Mouse (Mus musculus): ENCODE measurements around the gene Rundc3a. TPM values are rescaled to one million over a fixed set of nuclear protein-coding genes. Genes with fewer than 3 reads are reported as not detected.

Rundc3a gene
- polyA plus RNA-seq, 1 experiment: 10.3 TPM

DNA sequence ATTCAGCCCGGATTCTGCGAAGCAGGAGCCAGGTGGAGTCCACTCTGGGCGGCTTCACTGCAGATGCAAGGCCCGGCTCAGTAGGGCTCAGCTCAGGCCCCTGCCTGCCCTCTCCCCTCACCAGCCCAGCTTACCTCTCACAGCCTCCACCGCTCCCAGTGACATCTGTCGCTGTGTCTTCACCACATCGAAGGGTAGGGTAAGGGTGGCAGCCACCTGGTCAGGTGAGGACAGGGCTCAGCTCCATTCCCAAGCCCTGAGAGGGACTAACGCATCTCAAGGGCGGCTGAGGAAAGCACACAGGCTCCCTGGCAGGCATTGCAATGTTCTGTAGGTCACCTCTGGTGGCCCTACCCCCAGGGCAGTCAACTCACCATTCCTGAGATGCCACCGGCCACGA lies 10.5 kb downstream of the Rundc3a start:
- no peak overlapping the region for H3ac ChIP-seq (ENCODE audit: control insufficient read depth, insufficient read length)
- H3K4me3 ChIP-seq: no peak overlapping the region
- H3K36me3 ChIP-seq (ENCODE audit: control insufficient read depth, insufficient read depth): peaks cover 18% of the 10 kb centered on the region
- TF ChIP-seq MYOG (IDR thresholded peaks at IDR 0.05; ENCODE audit: control insufficient read depth in 1 of 3, insufficient read depth in 1 of 3, insufficient read length in 2 of 3, low read depth in 2 of 3) (no peak), MYOD1 (IDR thresholded peaks at IDR 0.05; ENCODE audit: control insufficient read depth in 1 of 3, insufficient read length in 2 of 3, low read depth in 2 of 3) (no peak), TCF3 (IDR thresholded peaks at IDR 0.05; ENCODE audit: insufficient read length, low read depth) (no peak), E2F4 (IDR thresholded peaks at IDR 0.05; ENCODE audit: insufficient read depth) (no peak), USF1 (IDR thresholded peaks at IDR 0.05; ENCODE audit: low read depth) (no peak), MAX (IDR thresholded peaks at IDR 0.05; ENCODE audit: low read depth) (no peak), POLR2AphosphoS2 (IDR thresholded peaks at IDR 0.05; ENCODE audit: insufficient read length, low read depth) (no peak), POLR2A (IDR thresholded peaks at IDR 0.05; ENCODE audit: insufficient read length, low read depth) (no peak)
- H3K27me3 ChIP-seq (ENCODE audit: control insufficient read depth, insufficient read depth, insufficient read length): no peaks in the 10 kb centered on the region
- peaks cover 21% of the 10 kb centered on the region for H3K79me2 ChIP-seq (ENCODE audit: control insufficient read depth, insufficient read depth)
- H3K4me2 ChIP-seq (ENCODE audit: low read depth): no peak overlapping the region

DNA sequence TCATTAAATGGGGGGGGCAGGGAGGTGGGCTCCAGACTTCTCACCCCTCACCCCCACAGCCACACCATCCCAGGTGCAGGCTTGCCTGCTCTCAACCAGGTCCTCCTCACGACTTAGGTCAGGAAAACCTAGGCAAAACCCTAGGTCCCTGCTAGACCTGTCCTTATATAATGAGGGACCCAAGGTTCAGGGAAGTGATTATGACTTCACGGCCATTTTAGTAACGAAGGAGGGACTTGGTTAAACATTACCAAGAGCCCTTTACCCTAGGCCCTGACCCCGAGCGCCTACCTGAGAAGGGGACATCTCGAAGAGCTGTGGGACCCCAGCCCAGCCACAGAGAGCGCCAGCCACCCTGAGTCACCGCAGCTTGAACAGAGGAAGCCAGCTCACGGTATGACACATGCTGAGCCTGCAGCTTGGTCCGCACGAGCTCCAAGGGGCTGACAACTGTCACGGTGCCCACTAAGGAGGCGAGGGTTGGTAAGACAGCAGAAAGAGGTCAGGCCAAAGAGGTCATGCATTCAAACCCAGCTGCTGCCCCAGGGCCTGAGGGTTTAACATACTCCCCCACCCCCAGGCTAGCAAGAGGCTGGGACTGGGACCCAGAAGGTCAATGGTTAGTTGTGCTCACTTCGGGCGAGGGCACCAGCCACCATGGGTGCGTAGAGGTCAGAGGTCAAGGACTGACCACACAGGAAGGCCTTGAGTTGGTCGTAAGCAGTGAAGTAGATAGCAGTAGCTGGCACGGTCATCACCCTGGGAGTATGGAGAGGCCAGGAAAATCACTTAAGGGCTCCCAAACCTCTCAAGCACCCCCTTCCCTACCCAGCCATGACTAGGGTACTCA lies 11.2 kb downstream of the Rundc3a start:
- H3ac ChIP-seq (ENCODE audit: control insufficient read depth, insufficient read length): no peak overlapping the region
- no peak overlapping the region for H3K4me2 ChIP-seq (ENCODE audit: low read depth)
- H3K4me3 ChIP-seq: no peak overlapping the region
- peaks cover 21% of the 10 kb centered on the region for H3K79me2 ChIP-seq (ENCODE audit: control insufficient read depth, insufficient read depth)
- TF ChIP-seq POLR2AphosphoS2 (IDR thresholded peaks at IDR 0.05; ENCODE audit: insufficient read length, low read depth) (peak; percentile 15), USF1 (IDR thresholded peaks at IDR 0.05; ENCODE audit: low read depth) (no peak), MYOD1 (IDR thresholded peaks at IDR 0.05; ENCODE audit: control insufficient read depth in 1 of 3, insufficient read length in 2 of 3, low read depth in 2 of 3) (no peak)
- H3K27me3 ChIP-seq (ENCODE audit: control insufficient read depth, insufficient read depth, insufficient read length): no peaks in the 10 kb centered on the region
- peaks cover 18% of the 10 kb centered on the region for H3K36me3 ChIP-seq (ENCODE audit: control insufficient read depth, insufficient read depth)

DNA sequence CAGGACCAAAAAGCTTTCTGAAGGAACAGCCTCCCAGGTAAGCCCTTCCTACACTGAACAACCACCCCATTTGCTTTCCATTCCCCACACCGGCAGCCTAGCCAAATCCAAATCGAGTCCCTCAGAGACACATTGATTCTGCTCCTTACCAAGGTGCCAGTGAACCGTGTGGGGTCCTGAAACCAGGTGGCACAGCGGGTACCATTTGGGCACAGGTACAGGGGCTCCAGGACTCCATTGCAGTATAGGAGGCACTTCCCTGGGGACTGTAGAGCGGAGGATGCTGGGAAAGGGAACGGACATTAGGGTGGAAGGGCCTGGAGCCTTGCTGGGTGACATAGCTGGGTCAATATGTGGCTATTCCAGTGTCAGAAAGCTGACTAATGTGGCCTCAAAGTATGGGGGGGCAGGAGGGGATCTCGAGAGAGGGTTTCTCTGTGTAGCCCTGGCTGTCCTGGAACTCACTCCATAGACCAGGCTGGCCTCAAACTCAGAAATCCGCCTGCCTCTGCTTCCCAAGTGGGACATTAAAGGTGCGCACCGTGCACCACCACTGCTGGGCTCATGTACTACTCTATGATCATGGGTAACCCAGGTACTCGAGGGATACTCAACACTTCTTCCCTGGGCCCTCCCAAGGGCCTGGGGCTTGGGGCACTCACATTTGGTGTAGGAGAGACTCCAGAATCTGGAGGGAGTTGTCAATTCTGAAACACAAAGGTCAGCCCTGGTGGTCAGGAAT lies 12.5 kb downstream of the Rundc3a start:
- no peak for TF ChIP-seq POLR2A (IDR thresholded peaks at IDR 0.05; ENCODE audit: insufficient read length, low read depth)
- no peak for TF ChIP-seq TCF12 (IDR thresholded peaks at IDR 0.05; ENCODE audit: insufficient read depth, poor library complexity, severe bottlenecking)
- no peak for TF ChIP-seq MYOG (IDR thresholded peaks at IDR 0.05; ENCODE audit: control insufficient read depth in 1 of 3, insufficient read depth in 1 of 3, insufficient read length in 2 of 3, low read depth in 2 of 3)
- TF ChIP-seq CEBPB (IDR thresholded peaks at IDR 0.05; ENCODE audit: insufficient read depth, poor library complexity, severe bottlenecking): no peak
- TF ChIP-seq POLR2AphosphoS2 (IDR thresholded peaks at IDR 0.05; ENCODE audit: insufficient read length, low read depth): no peak
- TF ChIP-seq E2F4 (IDR thresholded peaks at IDR 0.05; ENCODE audit: insufficient read depth): no peak
- no peak for TF ChIP-seq MYOD1 (IDR thresholded peaks at IDR 0.05; ENCODE audit: control insufficient read depth in 1 of 3, insufficient read length in 2 of 3, low read depth in 2 of 3)
- TF ChIP-seq REST (IDR thresholded peaks at IDR 0.05; ENCODE audit: insufficient read depth, insufficient read length): no peak
- TF ChIP-seq SRF (IDR thresholded peaks at IDR 0.05; ENCODE audit: control insufficient read depth, insufficient read length, low read depth): no peak

DNA sequence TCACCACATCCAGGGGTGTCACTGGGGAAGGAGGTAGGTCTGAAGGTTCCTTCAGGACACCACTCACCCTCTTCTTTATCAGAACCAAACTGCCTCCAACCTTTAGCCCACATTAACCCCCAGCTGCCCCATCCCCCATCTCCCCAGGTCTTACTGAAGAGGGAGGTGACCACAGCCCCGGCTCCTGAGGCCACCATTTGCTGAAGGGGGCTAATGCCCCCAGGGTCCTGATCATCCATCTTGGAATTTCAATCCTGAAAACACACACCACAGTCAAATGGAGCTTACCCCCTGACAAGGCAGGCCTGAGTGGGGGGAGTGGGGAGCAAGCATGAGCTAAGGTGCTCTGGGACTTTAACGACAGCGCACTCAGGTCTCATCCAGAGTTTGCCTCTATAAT lies 13.2 kb downstream of the Rundc3a start:
- Histone ChIP-seq H3ac (ENCODE audit: control insufficient read depth, insufficient read length) (peak overlapping the region; percentile 68), H3K79me2 (ENCODE audit: control insufficient read depth, insufficient read depth) (peaks cover 21% of the 10 kb centered on the region), H3K4me3 (peak overlapping the region; percentile 83), H3K4me2 (ENCODE audit: low read depth) (peak overlapping the region; percentile 90), H3K27me3 (ENCODE audit: control insufficient read depth, insufficient read depth, insufficient read length) (no peaks in the 10 kb centered on the region), H3K36me3 (ENCODE audit: control insufficient read depth, insufficient read depth) (peaks cover 18% of the 10 kb centered on the region)
- TF ChIP-seq USF1 (IDR thresholded peaks at IDR 0.05; ENCODE audit: low read depth) (no peak), POLR2A (IDR thresholded peaks at IDR 0.05; ENCODE audit: insufficient read length, low read depth) (no peak)

More for the DNA sequence above, 12.5 kb downstream of the Rundc3a start:
- H3K36me3 ChIP-seq (ENCODE audit: control insufficient read depth, insufficient read depth): peaks cover 18% of the 10 kb centered on the region
- peaks cover 21% of the 10 kb centered on the region for H3K79me2 ChIP-seq (ENCODE audit: control insufficient read depth, insufficient read depth)
- H3K4me3 ChIP-seq: peak overlapping the region; percentile 83
- peak overlapping the region; percentile 90 for H3K4me2 ChIP-seq (ENCODE audit: low read depth)
- H3ac ChIP-seq (ENCODE audit: control insufficient read depth, insufficient read length): no peak overlapping the region
- H3K27me3 ChIP-seq (ENCODE audit: control insufficient read depth, insufficient read depth, insufficient read length): no peaks in the 10 kb centered on the region

Data from myocyte (in vitro differentiated cells).